Mouse (Mus musculus) ovary, postnatal 14 days (tissue): Measurements from ENCODE around the gene Rtkn.
"Not testable (repeated sequence)": the region's sequence is repeated elsewhere in the genome, so short reads cannot be mapped to it uniquely, and the experiment has no call there.

Experiments
- DNase-seq: peaks from one replicate; pipeline ENCODE4 v3.0.0; 2022; ENCODE audit warnings: low spot score

The Rtkn gene

GRCm38 (mm10) chr6:83138056-83138455, 2.8 kb downstream of the Rtkn start:
- no peak for DNase-seq

DNA sequence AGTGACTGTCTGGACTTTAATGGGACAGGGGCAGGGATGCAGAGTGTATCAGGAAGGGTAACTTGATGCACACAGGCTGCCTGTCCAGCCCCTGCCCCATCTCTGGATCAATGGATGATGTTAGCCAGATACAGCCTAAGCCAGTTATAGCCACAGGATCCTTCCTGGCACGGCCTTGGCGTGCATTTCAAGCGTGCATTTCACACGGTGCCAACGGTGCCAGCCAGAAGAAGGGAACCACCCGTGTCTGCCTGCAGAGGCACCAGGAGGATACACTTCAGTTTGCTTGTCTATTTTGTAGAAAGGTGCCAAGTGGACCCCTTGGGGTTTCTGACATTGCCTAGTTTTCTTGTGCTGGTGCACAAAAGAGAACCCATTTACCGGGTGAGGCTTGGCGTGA, 4.8 kb downstream of the Rtkn start:
- DNase-seq = no peak

- DNase-seq = no peak
These were observed 6.4 kb downstream of the Rtkn start for GRCm38 (mm10) chr6:83141636-83142035.

DNA sequence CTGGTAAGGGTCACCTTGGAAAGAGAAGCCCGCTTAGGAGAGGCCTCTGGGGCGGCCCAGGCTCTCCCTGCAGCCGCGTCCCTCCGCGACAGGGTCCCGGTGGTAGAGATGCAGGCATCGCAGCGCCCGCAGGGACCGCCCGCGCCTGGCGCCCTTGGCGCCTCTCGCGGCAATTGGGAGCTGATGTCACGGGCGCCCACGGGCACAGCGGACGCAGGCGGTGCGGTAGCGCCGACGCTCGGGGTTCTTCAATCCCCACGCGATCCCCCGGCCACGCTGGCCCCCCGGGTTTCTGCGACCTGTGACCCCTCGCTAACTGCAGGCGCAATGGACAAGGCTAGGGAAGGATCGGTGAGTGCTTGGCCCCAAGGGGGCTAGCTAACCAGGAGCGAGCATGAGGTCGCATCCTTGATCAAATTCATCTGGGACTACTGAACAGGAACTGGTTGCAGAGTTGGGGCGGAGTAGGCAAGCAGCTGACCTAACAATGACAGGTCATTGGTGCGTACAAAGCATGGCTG, 7.0 kb downstream of the Rtkn start:
- DNase-seq = no peak

GRCm38 (mm10) chr6:83142886-83143285, 7.6 kb downstream of the Rtkn start:
- no peak for DNase-seq

- no peak for DNase-seq
These were observed 9.9 kb downstream of the Rtkn start for GRCm38 (mm10) chr6:83145209-83145608.

- DNase-seq = no peak
These were observed 10.5 kb downstream of the Rtkn start for GRCm38 (mm10) chr6:83145805-83146204.

- DNase-seq = no peak
These were observed 12.0 kb downstream of the Rtkn start for GRCm38 (mm10) chr6:83147280-83147679.

DNA sequence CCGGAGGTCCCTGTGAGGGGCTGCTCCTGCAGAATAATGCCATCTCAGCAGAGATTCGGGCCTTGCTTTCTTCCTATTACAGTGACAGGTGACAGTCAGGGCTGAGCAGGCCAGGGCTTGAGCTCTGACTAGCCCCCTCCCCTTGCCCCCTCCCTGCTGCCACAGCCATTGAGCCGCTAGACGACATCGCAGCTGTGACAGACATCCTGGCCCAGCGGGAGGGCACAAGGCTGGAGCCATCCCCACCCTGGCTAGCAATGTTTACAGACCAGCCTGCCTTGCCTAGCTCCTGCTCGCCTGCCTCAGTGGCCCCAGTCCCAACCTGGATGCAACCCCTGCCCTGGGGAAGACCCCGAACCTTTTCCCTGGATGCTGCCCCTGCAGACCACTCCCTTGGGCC, 16.5 kb downstream of the Rtkn start:
- no peak for DNase-seq

DNA sequence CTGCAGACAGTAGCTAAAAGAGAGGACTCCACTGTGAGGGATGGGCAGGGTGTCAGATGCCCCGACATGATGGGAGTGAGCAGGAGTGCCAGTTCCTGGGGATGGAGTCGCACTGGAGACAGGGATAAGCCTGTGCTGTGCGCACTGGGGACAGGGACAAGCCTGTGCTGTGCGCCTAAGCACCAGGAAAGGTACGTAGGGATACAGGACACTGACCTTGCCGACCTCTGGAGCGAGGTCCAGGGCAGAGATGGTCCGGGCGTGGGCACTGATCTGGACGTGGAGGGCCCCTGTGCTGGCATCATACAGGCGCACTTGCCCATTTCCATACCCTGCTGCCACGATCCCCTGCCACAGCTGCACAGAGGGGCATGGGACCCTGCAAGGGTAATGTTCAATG, 17.8 kb downstream of the Rtkn start:
- DNase-seq = no peak

DNA sequence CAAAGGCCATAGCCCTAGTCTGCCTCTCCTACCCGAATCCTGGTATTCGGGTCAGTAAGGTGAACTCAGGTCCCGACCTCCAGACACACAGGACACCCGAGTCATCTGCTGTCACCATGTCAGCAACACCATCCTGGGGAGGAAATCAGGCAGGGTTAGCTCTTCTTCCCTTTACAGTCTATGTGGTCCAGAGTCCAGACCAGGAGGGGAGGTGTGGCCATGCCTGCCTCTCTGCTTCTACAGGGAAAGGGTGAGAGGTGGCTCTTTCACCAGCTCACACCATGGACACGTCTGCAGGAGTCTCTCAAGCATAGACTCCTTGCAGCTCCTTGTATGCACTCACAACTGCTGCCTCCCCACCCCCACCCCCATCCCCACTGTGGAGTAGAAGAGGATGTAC, 18.2 kb downstream of the Rtkn start:
- no peak for DNase-seq

DNA sequence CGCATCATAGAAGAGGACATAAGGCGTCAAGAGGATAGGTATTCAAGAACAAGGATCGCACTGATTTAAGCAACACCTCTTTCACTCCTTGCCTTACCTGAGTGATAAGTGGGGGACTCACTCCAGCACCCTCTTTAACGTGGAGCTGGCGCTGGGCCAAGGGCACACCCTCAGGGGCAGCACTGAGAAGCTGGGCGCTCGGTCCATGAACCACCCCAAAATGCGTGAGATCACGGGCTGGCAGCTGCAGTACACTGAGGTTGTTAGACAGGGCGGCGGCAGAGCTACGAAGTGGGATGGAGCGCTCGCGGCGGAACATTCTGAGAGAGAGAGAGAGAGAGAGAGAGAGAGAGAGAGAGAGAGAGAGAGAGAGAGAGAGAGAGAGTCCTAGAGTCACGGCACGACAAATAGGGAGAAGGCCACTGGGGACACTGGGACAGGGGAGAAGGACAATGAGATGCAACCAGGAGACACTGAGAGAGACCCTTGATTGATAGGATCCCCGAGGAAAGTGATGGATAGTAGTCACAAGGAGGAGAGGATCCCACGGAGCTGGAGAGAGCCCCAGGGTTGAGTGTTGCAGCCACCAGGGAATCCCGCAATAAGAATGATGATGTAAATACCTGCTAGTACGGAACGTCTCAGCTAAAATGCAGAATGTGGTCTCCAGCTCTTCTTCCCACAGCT, 20.4 kb downstream of the Rtkn start:
- DNase-seq = no peak

DNA sequence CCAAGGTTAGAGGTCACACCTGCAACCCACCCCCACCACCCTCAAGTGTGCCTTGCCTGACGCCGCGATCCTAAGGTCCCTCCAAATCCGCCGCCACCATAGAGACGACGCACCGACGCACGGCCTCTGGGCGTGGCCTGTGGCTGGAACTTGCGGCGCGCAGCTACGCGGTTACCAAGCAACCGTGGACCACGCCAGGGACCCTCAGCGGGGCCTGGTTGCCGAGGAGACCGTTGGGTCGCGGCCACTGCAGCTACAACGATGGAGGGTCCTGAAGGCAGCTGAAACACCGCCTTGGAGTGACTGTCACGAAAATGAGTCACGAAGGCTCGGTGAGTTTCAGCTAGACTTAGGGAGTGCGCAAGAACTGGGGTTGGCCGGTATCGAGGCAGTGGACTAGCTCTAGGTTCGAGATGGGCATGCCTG, 21.0 kb downstream of the Rtkn start, which contains the start of the genes Wdr54 and 1700003E16Rik:
Gene Wdr54, minus strand, starts transcription at position 139 of the 426 bp plus-strand sequence.
Gene 1700003E16Rik, plus strand, starts transcription at position 146 of the 426 bp plus-strand sequence.
- no peak for DNase-seq

DNA sequence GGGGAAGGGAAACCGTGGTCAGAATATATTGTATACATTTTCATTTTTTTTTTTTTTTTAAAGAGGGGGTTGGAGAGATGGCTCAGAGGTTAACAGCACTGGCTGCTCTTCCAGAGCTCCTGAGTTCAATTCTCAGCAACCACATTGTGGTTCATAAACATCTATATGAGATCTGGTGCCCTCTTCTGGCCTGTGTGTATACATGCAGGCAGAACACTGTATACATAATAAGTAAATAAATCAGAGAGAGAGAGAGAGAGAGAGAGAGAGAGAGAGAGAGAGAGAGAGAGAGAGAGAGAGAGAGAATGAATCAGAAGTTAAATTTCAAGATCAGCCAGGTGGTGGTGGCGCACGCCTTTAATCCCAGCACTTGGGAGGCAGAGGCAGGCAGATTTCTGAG, 24.2 kb downstream of the Rtkn start:
- DNase-seq = not testable (repeated sequence)

DNA sequence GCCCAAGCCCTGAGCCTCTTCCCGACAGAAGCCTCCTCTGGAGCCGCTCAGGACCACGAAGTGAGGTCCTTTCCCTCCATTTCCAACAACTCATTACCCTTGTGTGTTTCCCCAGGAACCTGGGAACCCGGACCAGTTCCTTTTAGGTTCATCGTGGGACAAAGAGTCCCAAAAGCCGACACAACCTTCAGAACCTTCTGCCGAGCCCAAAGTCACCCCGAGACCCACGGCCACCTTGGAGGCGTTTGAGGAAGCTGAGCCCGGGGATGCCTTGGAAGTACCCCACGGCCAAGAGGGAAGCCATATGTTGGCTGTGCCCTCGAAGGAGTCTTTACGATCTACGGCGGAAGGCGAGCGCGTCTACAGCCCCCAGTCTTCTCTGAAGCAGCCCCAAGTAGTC, 26.2 kb downstream of the Rtkn start:
- DNase-seq = no peak

DNA sequence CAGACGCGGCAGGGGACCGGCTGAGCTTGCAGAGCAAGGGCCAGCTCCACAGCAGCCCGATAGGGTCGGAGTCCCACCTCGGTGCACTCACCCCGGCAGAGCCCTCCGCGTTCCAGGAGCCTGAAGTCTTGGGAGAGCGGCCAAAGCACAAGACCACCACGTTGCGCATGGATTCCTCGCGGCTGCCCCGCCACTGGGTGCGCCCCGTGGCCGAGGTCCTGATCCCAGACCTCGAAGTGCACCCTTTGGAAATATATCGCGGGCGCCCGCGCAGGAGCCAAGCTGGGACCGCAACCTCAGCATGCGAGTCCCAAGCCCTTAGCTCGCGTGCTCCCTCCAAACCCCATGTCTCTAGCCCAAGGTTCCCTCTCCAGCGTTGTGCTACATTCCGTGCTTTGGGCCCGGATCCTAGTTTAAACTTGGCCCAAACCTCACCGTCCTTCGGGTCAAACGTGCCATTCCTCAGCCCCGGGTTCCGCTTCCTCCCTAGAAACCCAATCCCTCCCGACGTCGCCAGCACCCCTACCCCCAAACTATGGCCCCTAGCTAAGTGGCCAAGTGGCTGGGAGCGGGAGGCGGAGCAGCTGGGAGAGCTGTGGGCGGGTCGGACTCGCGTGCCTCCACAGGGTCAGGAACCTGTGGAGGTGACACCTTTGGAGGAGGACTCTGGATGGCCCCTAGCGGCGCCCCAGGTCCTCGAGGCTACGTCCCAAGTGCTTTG, 26.8 kb downstream of the Rtkn start:
- peak; percentile 21 for DNase-seq

GRCm38 (mm10) chr6:83162701-83163100, 27.4 kb downstream of the Rtkn start:
- DNase-seq = peak; percentile 37

DNA sequence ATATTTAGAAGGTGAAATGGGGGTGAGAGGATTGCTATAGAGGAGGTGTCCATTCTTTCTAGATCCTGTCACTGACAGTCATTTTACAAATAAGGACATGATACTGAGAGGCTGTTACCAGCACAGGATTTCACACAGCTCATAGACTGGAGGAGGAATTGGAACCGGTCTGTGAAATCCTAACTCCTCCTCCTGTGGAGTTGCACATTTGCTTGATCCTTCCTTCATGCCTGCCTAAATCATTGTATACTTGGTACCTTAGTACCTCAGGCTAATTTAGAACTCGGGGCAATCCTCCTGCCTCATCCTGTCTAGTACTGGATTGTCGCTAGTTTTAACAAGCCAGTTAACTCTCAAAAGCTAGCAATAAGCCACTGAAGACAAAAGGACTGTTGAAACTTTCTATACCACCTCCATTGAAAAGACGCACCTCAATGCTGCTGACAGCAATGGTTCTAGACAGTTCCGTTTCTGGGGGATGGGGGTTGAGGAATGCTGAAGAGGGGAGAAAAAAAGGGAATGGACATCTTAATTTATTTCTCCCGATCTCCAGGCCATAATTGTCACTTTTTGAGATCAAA, 29.9 kb downstream of the Rtkn start:
- DNase-seq = no peak

GRCm38 (mm10) chr6:83165607-83166242, 30.5 kb downstream of the Rtkn start, which contains the start of gene Dctn1:
TSS of gene Dctn1 (plus strand) at chr6:83165920.
- peak; percentile 93 for DNase-seq

GRCm38 (mm10) chr6:83166243-83166630, 31.0 kb downstream of the Rtkn start:
- DNase-seq = no peak

DNA sequence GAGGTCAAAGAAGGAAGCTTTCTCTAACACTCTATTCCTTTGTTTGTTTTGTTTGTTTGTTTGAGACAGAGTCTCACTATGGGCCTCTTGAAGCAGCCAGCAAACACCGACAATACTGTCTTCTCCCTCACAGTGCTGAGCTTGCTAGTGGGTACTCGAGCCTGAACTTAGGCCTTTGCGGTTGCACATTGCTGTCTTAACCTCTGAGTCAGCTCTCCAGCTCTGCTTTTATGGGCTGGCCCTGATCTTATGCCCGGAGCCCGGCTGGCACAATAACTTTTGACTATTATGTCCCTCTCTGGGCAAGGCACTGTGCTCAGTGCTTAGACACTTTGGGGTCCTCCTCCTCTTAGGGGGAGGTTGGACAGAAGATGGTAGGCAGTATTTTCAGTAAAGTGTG, 34.6 kb downstream of the Rtkn start:
- no peak for DNase-seq

- no peak for DNase-seq
These were observed 35.8 kb downstream of the Rtkn start for GRCm38 (mm10) chr6:83171063-83171462.
